Mouse (Mus musculus) erythroblast, adult 5-6 weeks (primary cell): Measurements from ENCODE around the gene Tia1. TPM values are rescaled to one million over a fixed set of nuclear protein-coding genes. Genes with fewer than 3 reads are reported as not detected.

Experiments
- ATAC-seq: replicated peaks from 2 replicates; pipeline ENCODE4 v1.8.0; 2016; ENCODE audit warnings: moderate number of reproducible peaks, mild to moderate bottlenecking, moderate TSS enrichment, inconsistent platforms; ENCODE audit not compliant: poor library complexity, low FRiP score, severe bottlenecking
- total RNA-seq, 2 experiments: library from RNA; stranded (forward) in 1 of 2; stranded (reverse) in 1 of 2; fragments of 150-400 nt in 1 of 2; fragments of 200-764, 138-1000 nt in 1 of 2; gene quantifications; 2 replicates each; pipeline versions ENCODE4 v1.2.3 to v1.2.4; 2015 to 2017; ENCODE audit warnings: low replicate concordance in 2 of 2

Gene Tia1
- total RNA-seq, 2 experiments from 2014 or later, result 16.2 to 36.5 TPM

DNA sequence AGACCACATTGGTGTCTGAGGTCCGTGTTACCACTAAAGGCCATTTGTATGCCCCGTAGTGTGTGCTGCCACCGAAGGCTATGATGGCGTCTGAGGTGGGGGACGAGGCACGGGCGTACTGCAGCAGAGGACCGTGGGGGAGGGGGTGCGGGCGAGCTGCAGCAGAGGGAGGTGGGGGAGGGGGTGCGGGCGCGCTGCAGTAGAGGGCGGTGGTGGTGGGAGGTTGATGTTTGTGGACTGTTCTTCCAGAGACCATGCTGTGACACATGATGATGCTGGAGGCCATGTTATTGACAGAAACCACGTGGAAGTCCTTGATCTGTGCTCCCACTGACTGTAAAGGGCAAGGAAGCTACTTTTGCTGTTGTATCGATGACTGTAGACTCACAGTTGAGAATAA lies 20.6 kb upstream of the Tia1 start:
- no peak for ATAC-seq

- ATAC-seq, result no peak
These were observed 19.3 kb upstream of the Tia1 start for GRCm38 (mm10) chr6:86384692-86385091.

GRCm38 (mm10) chr6:86385362-86386104 lies 18.5 kb upstream of the Tia1 start:
- ATAC-seq, result no peak

- no peak for ATAC-seq
These were observed 16.7 kb upstream of the Tia1 start for GRCm38 (mm10) chr6:86387313-86387712.

DNA sequence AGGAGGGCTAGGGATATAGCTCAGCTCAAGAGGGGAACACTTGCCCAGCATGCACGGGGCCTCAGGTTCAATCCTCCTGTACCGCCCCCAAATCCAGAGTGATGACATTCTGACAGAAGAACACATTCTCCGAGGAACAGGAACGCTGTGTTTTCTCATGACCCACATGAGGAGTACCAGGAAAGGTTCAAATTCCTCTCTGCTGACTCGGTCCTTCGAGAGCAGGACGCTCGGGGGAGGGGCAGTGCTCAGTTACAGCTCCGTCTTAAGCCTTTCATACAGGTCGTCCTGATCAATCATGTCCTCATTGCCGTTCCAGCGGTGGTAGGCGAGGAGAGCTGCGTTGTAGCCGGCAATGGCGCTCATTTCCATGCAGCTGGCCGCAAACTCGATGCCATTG lies 15.6 kb upstream of the Tia1 start:
- ATAC-seq, result no peak

GRCm38 (mm10) chr6:86391326-86391725 lies 12.7 kb upstream of the Tia1 start:
- no peak for ATAC-seq

- ATAC-seq, result no peak
These were observed 10.8 kb upstream of the Tia1 start for GRCm38 (mm10) chr6:86393187-86393586.

- no peak for ATAC-seq
These were observed 9.8 kb upstream of the Tia1 start for GRCm38 (mm10) chr6:86394078-86394720.

- ATAC-seq, result no peak
These were observed 9.0 kb upstream of the Tia1 start for GRCm38 (mm10) chr6:86395021-86395420.

GRCm38 (mm10) chr6:86395969-86396368 lies 8.1 kb upstream of the Tia1 start:
- ATAC-seq, result no peak

GRCm38 (mm10) chr6:86396581-86397256 lies 7.3 kb upstream of the Tia1 start, which contains the start of gene Pcyox1:
Pcyox1 (minus strand) TSS chr6:86397154.
- peak; percentile 84 for ATAC-seq

- ATAC-seq, result no peak
These were observed 6.6 kb upstream of the Tia1 start for GRCm38 (mm10) chr6:86397257-86397980.

DNA sequence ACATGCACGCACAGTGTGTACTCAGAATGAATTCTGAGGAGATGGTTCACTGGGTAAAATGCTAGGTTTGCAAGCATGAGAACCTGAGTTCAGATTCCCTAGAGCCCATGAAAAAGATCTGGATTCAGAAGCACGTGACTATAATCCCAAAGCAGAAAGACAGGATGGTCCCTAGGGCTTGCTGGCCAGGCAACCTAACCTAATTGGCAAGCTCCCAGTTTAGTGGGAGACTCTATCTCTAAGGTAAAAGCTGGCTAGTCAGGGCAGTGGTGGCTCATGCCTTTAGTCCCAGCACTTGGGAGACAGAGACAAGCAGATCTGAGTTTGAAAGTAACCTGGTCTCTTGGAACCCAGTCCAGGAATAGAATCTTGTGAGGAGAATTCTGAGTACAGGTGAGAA lies 5.0 kb upstream of the Tia1 start:
- ATAC-seq, result no peak

GRCm38 (mm10) chr6:86399995-86400394 lies 4.0 kb upstream of the Tia1 start:
- no peak for ATAC-seq

GRCm38 (mm10) chr6:86400972-86401371 lies 3.0 kb upstream of the Tia1 start:
- ATAC-seq, result peak; percentile 36; the same call in 1 of the 2 replicates

- no peak for ATAC-seq
These were observed 1.1 kb upstream of the Tia1 start for GRCm38 (mm10) chr6:86402681-86403607.

GRCm38 (mm10) chr6:86403728-86404099 lies 305 bp upstream of the Tia1 start:
- ATAC-seq, result peak; percentile 68

- no peak for ATAC-seq
These were observed 977 bp downstream of the Tia1 start for GRCm38 (mm10) chr6:86404996-86405395.

- ATAC-seq, result no peak
These were observed 2.3 kb downstream of the Tia1 start for GRCm38 (mm10) chr6:86406306-86406705.
